Mouse (Mus musculus) layer of hippocampus, adult 18-20 months (tissue): ENCODE results near the gene Trappc6a. TPM values are rescaled to one million over a fixed set of nuclear protein-coding genes. Genes with fewer than 3 reads are reported as not detected.
"Not testable (repeated sequence)": the region's sequence is repeated elsewhere in the genome, so short reads cannot be mapped to it uniquely, and the experiment has no call there.

Source experiments
- DNase-seq, 2 experiments: peaks; one replicate each; pipeline ENCODE4 v3.0.0; 2022; ENCODE audit warnings: low spot score in 2 of 2
- total RNA-seq, 2 experiments: library from RNA; stranded (reverse); gene quantifications; 2 replicates each; pipeline ENCODE4 v1.2.3; 2021

The Trappc6a gene
- total RNA-seq, 2 experiments from 2014 or later, result 20.7 to 21.5 TPM

GRCm38 (mm10) chr7:19486549-19486948 is 21.6 kb upstream of the Trappc6a start:
- DNase-seq, result no peak

GRCm38 (mm10) chr7:19489525-19489924 is 18.7 kb upstream of the Trappc6a start:
- DNase-seq, result no peak

GRCm38 (mm10) chr7:19491731-19492130 is 16.5 kb upstream of the Trappc6a start:
- DNase-seq, result no peak

- DNase-seq, result no peak
Observed at GRCm38 (mm10) chr7:19494751-19495474, 13.3 kb upstream of the Trappc6a start.

GRCm38 (mm10) chr7:19495521-19496213 is 12.5 kb upstream of the Trappc6a start:
- no peak for DNase-seq

GRCm38 (mm10) chr7:19496214-19496555 is 12.0 kb upstream of the Trappc6a start:
- no peak for DNase-seq

GRCm38 (mm10) chr7:19498326-19498725 is 9.9 kb upstream of the Trappc6a start:
- no peak for DNase-seq

GRCm38 (mm10) chr7:19500420-19501363 is 7.5 kb upstream of the Trappc6a start:
- DNase-seq, result no peak

GRCm38 (mm10) chr7:19501658-19502057 is 6.5 kb upstream of the Trappc6a start:
- no peak for DNase-seq

GRCm38 (mm10) chr7:19503481-19504068 is 4.6 kb upstream of the Trappc6a start:
- no peak for DNase-seq

- no peak for DNase-seq
Observed at GRCm38 (mm10) chr7:19506326-19506725, 1.9 kb upstream of the Trappc6a start.

GRCm38 (mm10) chr7:19506969-19507611 is 1.1 kb upstream of the Trappc6a start:
- no peak for DNase-seq

GRCm38 (mm10) chr7:19507612-19507981 is 598 bp upstream of the Trappc6a start:
- no peak for DNase-seq

- DNase-seq, result no peak
Observed at GRCm38 (mm10) chr7:19508924-19509568, 851 bp downstream of the Trappc6a start.

GRCm38 (mm10) chr7:19509786-19510185 is 1.6 kb downstream of the Trappc6a start:
- DNase-seq, result no peak

- not testable (repeated sequence) for DNase-seq
Observed at GRCm38 (mm10) chr7:19511934-19512333, 3.7 kb downstream of the Trappc6a start.

- DNase-seq, result no peak
Observed at GRCm38 (mm10) chr7:19512353-19512752, 4.2 kb downstream of the Trappc6a start.

GRCm38 (mm10) chr7:19517652-19518365 is 9.6 kb downstream of the Trappc6a start, which contains the start of gene Nkpd1:
Nkpd1 (plus strand) TSS chr7:19517838.
- DNase-seq, result no peak

GRCm38 (mm10) chr7:19520032-19520431 is 11.8 kb downstream of the Trappc6a start:
- DNase-seq, result no peak
